ENCODE assay signal across 14 mouse cellular contexts in genomic region chr17:5198252-5198651, GRCm38 (mm10).
DNase-seq lines count a peak whose midpoint lies in the region; ATAC-seq and TF ChIP-seq lines count a peak whose summit lies in the region.
"Had no signal": no experiment of that assay in that cellular context is flagged by ENCODE, and none has a peak within 500 bp of the region (broad histone marks: within the 10 kb centered on the region; RNA-seq: fewer than 3 reads in every experiment).

No protein-coding gene starts in this region.

- no peak for TF ChIP-seq CTCF in intestine, postnatal 0 days (IDR thresholded peaks at IDR 0.05; ENCODE audit: low read depth)
- TF ChIP-seq CTCF in lung, postnatal 0 days (IDR thresholded peaks at IDR 0.05) = no peak

- H3K4me1 ChIP-seq in forebrain, embryonic 15.5 days = peaks cover 36% of the 10 kb centered on the region
- peaks cover 14% of the 10 kb centered on the region; the same call in 1 of the 2 replicates for H3K4me1 ChIP-seq in forebrain, embryonic 12.5 days
- peaks cover 35% of the 10 kb centered on the region for H3K4me1 ChIP-seq in intestine, embryonic 14.5 days (replicated peaks; ENCODE audit: control insufficient read depth, insufficient read depth, low read length)
- peaks cover 9% of the 10 kb centered on the region for H3K4me1 ChIP-seq in intestine, postnatal 0 days (replicated peaks; ENCODE audit: control insufficient read depth, insufficient read depth, low read length)
- peaks cover 14% of the 10 kb centered on the region for H3K4me1 ChIP-seq in lung, postnatal 0 days (ENCODE audit: insufficient read depth, low read depth, low read length)
- H3K4me1 ChIP-seq in forebrain, embryonic 13.5 days = peaks cover 41% of the 10 kb centered on the region

- no peak for TF ChIP-seq EP300 in lung, postnatal 0 days (IDR thresholded peaks at IDR 0.05)

- H3K27ac ChIP-seq in forebrain, embryonic 15.5 days (replicated peaks) = 0 out of 2 replicates have a peak overlapping the region, but pooled peaks have one; percentile 0
- no peak overlapping the region for H3K27ac ChIP-seq in forebrain, embryonic 12.5 days
- 0 out of 2 replicates have a peak overlapping the region, but pooled peaks have one; percentile 22 for H3K27ac ChIP-seq in intestine, embryonic 14.5 days (ENCODE audit: low read depth)
- no peak overlapping the region; the same call in 1 of the 2 replicates for H3K27ac ChIP-seq in intestine, postnatal 0 days (ENCODE audit: low read depth, low read length)
- 0 out of 2 replicates have a peak overlapping the region, but pooled peaks have one; percentile 43 for H3K27ac ChIP-seq in lung, postnatal 0 days (ENCODE audit: low read length)
- H3K27ac ChIP-seq in forebrain, embryonic 13.5 days = no peak overlapping the region
- H3K27ac ChIP-seq: embryonic facial prominence, embryonic 15.5 days; heart, embryonic 13.5 days had no signal

- H3K36me3 ChIP-seq in forebrain, embryonic 15.5 days = no peaks in the 10 kb centered on the region
- no peaks in the 10 kb centered on the region for H3K36me3 ChIP-seq in forebrain, embryonic 12.5 days (replicated peaks)
- H3K36me3 ChIP-seq in intestine, embryonic 14.5 days (ENCODE audit: control insufficient read depth, insufficient read depth, low read length) = no peaks in the 10 kb centered on the region
- H3K36me3 ChIP-seq in intestine, postnatal 0 days (ENCODE audit: control insufficient read depth, insufficient read depth) = no peaks in the 10 kb centered on the region
- H3K36me3 ChIP-seq in lung, postnatal 0 days (ENCODE audit: insufficient read depth, low read length) = no peaks in the 10 kb centered on the region
- no peaks in the 10 kb centered on the region for H3K36me3 ChIP-seq in forebrain, embryonic 13.5 days (ENCODE audit: poor library complexity, severe bottlenecking)
- H3K36me3 ChIP-seq: embryonic facial prominence, embryonic 15.5 days had no signal

- no peaks in the 10 kb centered on the region for H3K27me3 ChIP-seq in forebrain, embryonic 15.5 days
- H3K27me3 ChIP-seq in forebrain, embryonic 12.5 days = no peaks in the 10 kb centered on the region
- H3K27me3 ChIP-seq in intestine, embryonic 14.5 days (replicated peaks; ENCODE audit: control insufficient read depth, insufficient read depth, low read length) = no peaks in the 10 kb centered on the region
- H3K27me3 ChIP-seq in intestine, postnatal 0 days (replicated peaks; ENCODE audit: control insufficient read depth, insufficient read depth, low read length) = no peaks in the 10 kb centered on the region
- no peaks in the 10 kb centered on the region for H3K27me3 ChIP-seq in lung, postnatal 0 days (replicated peaks; ENCODE audit: insufficient read depth, low read length)
- H3K27me3 ChIP-seq in forebrain, embryonic 13.5 days = no peaks in the 10 kb centered on the region
- H3K27me3 ChIP-seq: embryonic facial prominence, embryonic 15.5 days; heart, embryonic 13.5 days had no signal

- 0 out of 2 replicates have a peak, but pooled peaks have one; percentile 24 for ATAC-seq in forebrain, embryonic 15.5 days (replicated peaks)
- ATAC-seq in forebrain, embryonic 12.5 days (ENCODE audit: low FRiP score) = no peak
- ATAC-seq in intestine, embryonic 14.5 days (replicated peaks; ENCODE audit: low FRiP score, low TSS enrichment, low read depth) = no peak
- no peak for ATAC-seq in intestine, postnatal 0 days
- ATAC-seq in lung, postnatal 0 days = peak; percentile 46; the same call in 1 of the 2 replicates
- no peak for ATAC-seq in forebrain, embryonic 13.5 days

- H3K4me2 ChIP-seq in forebrain, embryonic 15.5 days (replicated peaks) = no peak overlapping the region
- no peak overlapping the region for H3K4me2 ChIP-seq in forebrain, embryonic 12.5 days
- no peak overlapping the region for H3K4me2 ChIP-seq in intestine, embryonic 14.5 days (ENCODE audit: low read length)
- no peak overlapping the region; the same call in 1 of the 2 replicates for H3K4me2 ChIP-seq in intestine, postnatal 0 days (replicated peaks; ENCODE audit: low read depth)
- no peak overlapping the region for H3K4me2 ChIP-seq in lung, postnatal 0 days (replicated peaks; ENCODE audit: low read depth, low read length)
- H3K4me2 ChIP-seq in forebrain, embryonic 13.5 days = no peak overlapping the region
- H3K4me2 ChIP-seq: embryonic facial prominence, embryonic 15.5 days; heart, embryonic 13.5 days had no signal

- no peaks in the 10 kb centered on the region for H3K9me3 ChIP-seq in forebrain, embryonic 15.5 days
- H3K9me3 ChIP-seq in forebrain, embryonic 12.5 days = no peaks in the 10 kb centered on the region
- no peaks in the 10 kb centered on the region for H3K9me3 ChIP-seq in intestine, embryonic 14.5 days (ENCODE audit: control insufficient read depth, low read length)
- H3K9me3 ChIP-seq in intestine, postnatal 0 days (ENCODE audit: control insufficient read depth) = no peaks in the 10 kb centered on the region
- no peaks in the 10 kb centered on the region for H3K9me3 ChIP-seq in lung, postnatal 0 days (ENCODE audit: low read length)
- H3K9me3 ChIP-seq in forebrain, embryonic 13.5 days (replicated peaks) = no peaks in the 10 kb centered on the region
- H3K9me3 ChIP-seq: embryonic facial prominence, embryonic 15.5 days; heart, embryonic 13.5 days had no signal

- no peak overlapping the region for H3K4me3 ChIP-seq in forebrain, embryonic 15.5 days
- H3K4me3 ChIP-seq in forebrain, embryonic 12.5 days (replicated peaks) = no peak overlapping the region
- H3K4me3 ChIP-seq in intestine, embryonic 14.5 days (ENCODE audit: low read depth, low read length) = no peak overlapping the region
- no peak overlapping the region for H3K4me3 ChIP-seq in intestine, postnatal 0 days (ENCODE audit: low read depth, low read length)
- H3K4me3 ChIP-seq in lung, postnatal 0 days (ENCODE audit: low read depth, low read length) = no peak overlapping the region
- H3K4me3 ChIP-seq in forebrain, embryonic 13.5 days = no peak overlapping the region
- H3K4me3 ChIP-seq: embryonic facial prominence, embryonic 15.5 days; heart, embryonic 13.5 days had no signal

- no peak overlapping the region for H3K9ac ChIP-seq in forebrain, embryonic 15.5 days (replicated peaks)
- no peak overlapping the region for H3K9ac ChIP-seq in forebrain, embryonic 12.5 days
- H3K9ac ChIP-seq in intestine, embryonic 14.5 days (ENCODE audit: low read length) = no peak overlapping the region
- H3K9ac ChIP-seq in intestine, postnatal 0 days (ENCODE audit: low read depth, low read length) = no peak overlapping the region
- H3K9ac ChIP-seq in lung, postnatal 0 days (replicated peaks; ENCODE audit: low read depth) = no peak overlapping the region
- no peak overlapping the region for H3K9ac ChIP-seq in forebrain, embryonic 13.5 days
- H3K9ac ChIP-seq: embryonic facial prominence, embryonic 15.5 days; heart, embryonic 13.5 days had no signal

- no peak for DNase-seq in intestine, embryonic 14.5 days (ENCODE audit: low spot score)
- DNase-seq in lung, postnatal 0 days (ENCODE audit: low spot score) = peak; percentile 65
- DNase-seq in lung, adult 18-20 months = no peak
- no peak for DNase-seq in adrenal gland, postnatal 10 days
- DNase-seq: embryo, embryonic 11 days; layer of hippocampus, postnatal 36 days; spleen, adult 18-20 months; thymus, postnatal 14 days had no signal

- 65% methylated on average over 6 of the region's 6 CpGs for WGBS in forebrain, embryonic 15.5 days
- WGBS in forebrain, embryonic 12.5 days = 79% methylated on average over 6 of the region's 6 CpGs
- 62% methylated on average over 6 of the region's 6 CpGs for WGBS in intestine, embryonic 14.5 days
- 32% methylated on average over 6 of the region's 6 CpGs for WGBS in intestine, postnatal 0 days
- 35% methylated on average over 6 of the region's 6 CpGs for WGBS in lung, postnatal 0 days
- WGBS in forebrain, embryonic 13.5 days = 76% methylated on average over 6 of the region's 6 CpGs

Comparison
In these comparisons a context has a peak if more than half of its experiments do, and no peak if none do; other contexts are left out.
1. ATAC-seq: peak in forebrain, embryonic 15.5 days (single experiment) and lung, postnatal 0 days (single experiment); none in forebrain, embryonic 12.5 days (single experiment), intestine, embryonic 14.5 days (single experiment), intestine, postnatal 0 days (single experiment) and forebrain, embryonic 13.5 days (single experiment).
2. H3K27ac ChIP-seq: peak in forebrain, embryonic 15.5 days (single experiment), intestine, embryonic 14.5 days (single experiment) and lung, postnatal 0 days (single experiment); none in forebrain, embryonic 12.5 days (single experiment), intestine, postnatal 0 days (single experiment) and forebrain, embryonic 13.5 days (single experiment).